Mouse (Mus musculus): ENCODE data around the gene Hint3.

DNA sequence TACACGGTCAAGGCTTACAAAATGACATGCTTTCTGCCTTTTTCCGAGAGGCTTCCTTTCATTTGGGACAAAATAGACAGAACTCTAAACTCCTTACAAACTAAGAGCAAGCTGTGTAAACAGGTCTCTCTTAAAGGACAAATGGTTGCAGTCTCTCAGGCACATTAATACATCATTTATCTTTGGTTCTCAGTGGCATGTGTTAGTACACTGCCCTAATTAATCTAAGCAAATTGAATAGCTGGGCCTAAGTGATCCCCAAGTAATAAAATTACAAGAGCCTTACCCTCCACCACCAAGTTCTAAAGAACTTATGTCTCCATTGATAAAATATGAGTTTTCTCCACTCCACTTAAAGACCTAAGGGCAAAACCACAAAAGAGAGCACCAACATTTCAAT, 18.2 kb upstream of the Hint3 start:
- TF ChIP-seq POLR2A (IDR thresholded peaks at IDR 0.05; ENCODE audit: low read depth, low read length): no peak
- TF ChIP-seq CTCF (conservative IDR thresholded peaks at IDR 0.05; ENCODE audit: insufficient read depth, insufficient read length, low read depth, low read length): no peak

Data from kidney, adult 2 months (tissue).